Mouse (Mus musculus) cerebellum, postnatal 14 days (tissue): ENCODE data around the gene Chka.

Source experiments
- DNase-seq, 2 experiments: peaks; one replicate each; pipeline ENCODE4 v3.0.0; 2021; ENCODE audit warnings: mixed read lengths in 2 of 2

The Chka gene

GRCm38 (mm10) chr19:3922661-3923371 lies 71.2 kb downstream of the Chka start:
- no peak for DNase-seq

- DNase-seq = no peak
These were observed 72.0 kb downstream of the Chka start for GRCm38 (mm10) chr19:3923586-3923985.

- DNase-seq = no peak
These were observed 72.6 kb downstream of the Chka start for GRCm38 (mm10) chr19:3924190-3924589.

- no peak for DNase-seq
These were observed 73.3 kb downstream of the Chka start for GRCm38 (mm10) chr19:3924868-3925267.

- no peak for DNase-seq
These were observed 74.3 kb downstream of the Chka start for GRCm38 (mm10) chr19:3925859-3926258.

- DNase-seq = peak; percentile 41 to 45
These were observed 74.7 kb downstream of the Chka start for GRCm38 (mm10) chr19:3926279-3926678.

GRCm38 (mm10) chr19:3926685-3927084 lies 75.1 kb downstream of the Chka start:
- no peak for DNase-seq

- DNase-seq = no peak
These were observed 76.4 kb downstream of the Chka start for GRCm38 (mm10) chr19:3927989-3928388.

GRCm38 (mm10) chr19:3928779-3929178 lies 77.2 kb downstream of the Chka start:
- no peak for DNase-seq

GRCm38 (mm10) chr19:3929211-3929941 lies 77.8 kb downstream of the Chka start, which contains the start of gene Aldh3b1:
Gene Aldh3b1 (minus strand): TSS chr19:3929808.
- DNase-seq = peak; percentile 86 to 92

GRCm38 (mm10) chr19:3930262-3931057 lies 78.9 kb downstream of the Chka start:
- peak in 1 of 2 experiments; percentile 32 for DNase-seq

- no peak for DNase-seq
These were observed 80.1 kb downstream of the Chka start for GRCm38 (mm10) chr19:3931716-3932115.

GRCm38 (mm10) chr19:3935032-3935895 lies 83.7 kb downstream of the Chka start, which contains the start of gene Unc93b1:
Gene Unc93b1 (plus strand): TSS chr19:3935186.
- peak in 1 of 2 experiments; percentile 22 for DNase-seq

- DNase-seq = peak; percentile 47 to 66
These were observed 84.6 kb downstream of the Chka start for GRCm38 (mm10) chr19:3935896-3936850.

GRCm38 (mm10) chr19:3942315-3942714 lies 90.7 kb downstream of the Chka start:
- no peak for DNase-seq

GRCm38 (mm10) chr19:3942986-3943735 lies 91.6 kb downstream of the Chka start:
- DNase-seq = no peak
